Mouse (Mus musculus): ENCODE results near the gene Iqschfp.

- TF ChIP-seq CTCF (IDR thresholded peaks at IDR 0.05) (no peak), EP300 (IDR thresholded peaks at IDR 0.05) (no peak)
These were observed 391.0 kb downstream of the Iqschfp start for GRCm38 (mm10) chr3:68282844-68283594.

Measured in lung, postnatal 0 days (tissue).